Mouse (Mus musculus): Measurements from ENCODE around the gene Etd.

- TF ChIP-seq CTCF (conservative IDR thresholded peaks at IDR 0.05; ENCODE audit: low read length), result peak; percentile 16; the same call in 1 of the 2 replicates
- TF ChIP-seq NANOG (IDR thresholded peaks at IDR 0.05; ENCODE audit: borderline replicate concordance, low read length), result no peak
These were observed 24.9 kb downstream of the Etd start for GRCm38 (mm10) chrX:53459573-53459972.
